Mouse (Mus musculus) hematopoietic stem cell, adult 5-6 weeks (primary cell): ENCODE measurements around the gene Fer1l5. TPM values are rescaled to one million over a fixed set of nuclear protein-coding genes. Genes with fewer than 3 reads are reported as not detected.

Experiments used
- ATAC-seq, 2 experiments: fragments of 125-278 bp in 1 of 2; replicated peaks in 1 of 2; 2 replicates each; pipeline ENCODE4 v1.8.0; 2016 to 2017; ENCODE audit warnings: inconsistent platforms in 2 of 2, mild to moderate bottlenecking in 2 of 2, moderate number of reproducible peaks in 2 of 2, low read depth in 1 of 2, moderate TSS enrichment in 1 of 2; ENCODE audit not compliant: low FRiP score in 2 of 2, poor library complexity in 2 of 2, severe bottlenecking in 2 of 2, insufficient read depth in 1 of 2, low TSS enrichment in 1 of 2
- total RNA-seq: library from RNA; stranded (forward); fragments of 172-1452, 232-1000 nt; gene quantifications from 2 replicates; pipeline ENCODE4 v1.2.3, GENCODE M21; 2017

The Fer1l5 gene
- total RNA-seq, 1 experiment from 2014 or later, result not detected

DNA sequence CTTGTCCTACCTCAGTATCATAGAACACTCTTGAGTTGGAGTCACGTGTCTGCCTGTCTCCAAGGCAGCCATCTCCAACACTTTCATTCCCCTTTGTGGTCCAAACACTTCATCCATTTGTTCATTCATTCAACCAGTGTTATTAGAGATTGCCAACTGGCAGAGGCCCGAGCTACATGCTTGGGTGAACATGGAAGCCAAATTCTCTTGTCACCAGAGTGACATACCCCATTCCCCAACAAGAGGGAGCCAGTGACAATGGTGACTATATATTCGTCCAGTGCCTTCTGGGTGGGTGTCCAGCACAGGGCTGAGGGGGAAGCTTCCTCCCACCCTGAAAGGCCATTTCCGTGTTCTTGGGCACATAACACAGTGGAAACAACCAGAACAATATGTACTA is 7.5 kb downstream of the Fer1l5 start:
- no peak for ATAC-seq

DNA sequence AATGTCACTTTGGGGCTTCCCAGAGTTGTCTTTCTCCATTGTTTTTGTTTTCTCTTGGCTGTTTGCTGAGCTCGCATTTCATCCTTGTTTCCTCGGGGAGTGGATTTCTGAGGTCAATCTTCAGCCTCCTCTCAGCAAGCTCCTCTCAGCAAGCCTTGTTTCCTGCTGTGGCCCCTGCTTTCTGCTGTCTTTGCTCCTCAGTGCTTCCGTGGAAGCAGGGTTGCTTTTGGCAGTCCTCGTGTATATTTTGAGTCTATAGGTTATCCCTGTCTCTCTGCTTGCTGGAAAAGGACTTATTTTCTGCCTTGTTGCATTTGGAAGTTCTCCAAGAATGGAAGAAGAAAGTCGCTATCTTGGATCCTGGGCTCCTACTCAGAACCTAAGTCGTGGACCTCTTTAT is 24.9 kb downstream of the Fer1l5 start:
- ATAC-seq, result no peak

DNA sequence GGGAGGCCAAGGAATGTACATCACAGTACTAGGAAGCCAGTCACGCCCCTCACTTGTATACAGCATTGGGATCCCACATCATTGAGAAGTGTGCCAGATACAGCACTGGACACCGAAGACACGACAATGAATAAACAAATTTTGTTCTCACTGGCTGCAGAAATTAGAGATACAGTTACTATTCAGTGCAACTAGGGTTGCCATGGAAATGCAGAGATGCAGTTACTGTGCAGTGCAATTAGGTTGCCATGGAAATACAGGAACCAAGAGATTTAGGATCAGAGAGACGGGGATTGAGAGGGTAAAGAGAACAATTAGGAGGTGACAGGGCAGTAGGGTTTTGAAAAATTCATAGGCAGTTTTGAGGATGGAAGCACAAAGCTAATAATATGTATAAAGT is 29.4 kb downstream of the Fer1l5 start:
- ATAC-seq, result no peak

DNA sequence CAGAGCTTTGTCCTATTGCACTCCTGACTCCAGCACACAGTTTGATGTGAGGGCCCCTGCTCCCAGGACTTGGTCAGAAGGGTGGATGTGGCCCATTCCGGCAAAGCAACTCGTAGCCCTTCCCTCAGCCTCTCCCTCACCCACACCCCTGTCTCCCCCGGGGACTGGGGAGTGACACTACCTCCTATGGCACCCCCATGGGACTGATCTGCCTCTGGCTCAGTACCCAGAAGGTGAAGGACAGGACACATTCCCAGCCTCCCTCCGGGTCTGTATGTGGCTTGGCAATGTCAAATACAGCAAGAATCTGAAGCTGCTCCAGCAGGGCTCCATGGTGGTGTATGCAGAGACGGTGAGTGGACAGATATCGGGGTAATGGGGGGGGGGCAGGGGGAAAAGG is 32.4 kb downstream of the Fer1l5 start:
- ATAC-seq, result no peak

DNA sequence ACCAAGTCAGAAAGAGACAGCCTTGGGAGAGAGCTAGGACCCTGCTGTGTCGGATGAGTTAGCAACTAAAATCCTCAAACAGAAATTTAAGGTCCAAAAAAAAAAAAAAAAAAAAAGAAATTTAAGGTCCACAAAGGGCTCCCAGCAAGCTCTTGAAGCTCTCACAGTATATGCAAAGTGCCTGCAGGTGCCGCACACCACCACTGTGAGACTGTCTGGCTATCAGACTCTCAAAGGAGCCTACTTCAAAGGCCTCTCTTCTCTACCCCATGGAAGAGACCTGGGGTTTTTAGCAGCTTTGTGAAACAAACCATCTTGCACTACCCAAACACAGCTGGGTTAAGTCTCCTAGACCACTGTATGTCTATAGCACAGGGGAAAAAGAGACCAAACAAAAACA is 57.4 kb downstream of the Fer1l5 start:
- ATAC-seq, result no peak

DNA sequence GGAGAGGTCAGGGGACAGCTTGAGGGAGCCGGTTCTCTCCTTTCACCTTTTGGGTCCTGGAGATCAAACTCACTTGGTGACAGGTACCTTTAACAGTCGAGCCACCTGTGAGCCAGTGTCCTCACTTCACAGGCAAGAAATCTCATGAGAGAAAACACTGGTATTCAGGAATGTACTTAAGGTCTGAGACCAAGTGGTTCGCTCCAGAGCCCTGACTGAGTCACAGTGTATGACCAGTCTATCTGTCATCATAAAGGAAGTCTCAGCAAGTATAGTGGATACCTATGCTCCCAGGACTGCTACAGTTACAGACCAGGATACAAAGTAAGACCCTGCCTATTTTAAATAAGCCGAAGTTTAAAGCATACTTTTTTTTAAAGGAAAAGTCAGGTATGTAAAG is 60.9 kb downstream of the Fer1l5 start:
- ATAC-seq, result no peak

DNA sequence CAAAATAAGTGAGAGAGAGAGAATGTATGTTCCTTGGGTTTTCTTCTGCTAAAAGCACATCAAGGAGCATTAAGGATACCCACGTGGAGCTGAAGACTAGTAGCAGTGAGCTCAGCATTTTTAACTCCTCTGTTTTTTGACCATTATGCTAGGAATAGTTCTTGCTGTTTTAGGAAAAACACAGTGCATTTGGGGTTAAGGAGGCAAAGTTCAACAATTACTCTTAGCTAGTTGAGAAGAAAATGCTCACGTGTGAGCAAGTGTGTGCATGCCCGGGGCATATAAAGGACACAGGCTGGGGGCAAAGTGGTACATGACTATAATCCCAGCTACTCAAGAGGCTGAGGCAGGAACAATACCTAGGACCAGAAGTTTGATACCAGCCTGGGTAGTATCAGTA is 61.5 kb downstream of the Fer1l5 start:
- no peak for ATAC-seq

DNA sequence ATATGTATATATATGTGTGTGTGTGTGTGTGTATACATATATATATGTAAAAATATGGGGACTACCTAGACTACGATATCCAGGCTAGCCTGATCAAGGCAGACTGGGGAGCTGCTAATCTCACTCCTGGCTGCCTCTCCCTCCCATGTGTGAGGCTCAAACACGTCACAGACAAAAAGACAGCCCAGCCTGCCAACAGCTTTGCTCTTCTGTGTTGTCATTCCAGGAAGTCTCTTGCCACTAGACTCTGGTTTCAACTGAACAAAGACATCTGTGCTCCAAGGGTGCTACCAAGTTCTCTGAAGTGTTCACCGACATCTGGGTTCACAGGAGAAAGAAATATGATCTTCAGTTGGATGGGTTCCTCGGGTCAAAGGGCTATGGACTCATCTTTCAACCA is 63.0 kb downstream of the Fer1l5 start:
- ATAC-seq, result no peak

DNA sequence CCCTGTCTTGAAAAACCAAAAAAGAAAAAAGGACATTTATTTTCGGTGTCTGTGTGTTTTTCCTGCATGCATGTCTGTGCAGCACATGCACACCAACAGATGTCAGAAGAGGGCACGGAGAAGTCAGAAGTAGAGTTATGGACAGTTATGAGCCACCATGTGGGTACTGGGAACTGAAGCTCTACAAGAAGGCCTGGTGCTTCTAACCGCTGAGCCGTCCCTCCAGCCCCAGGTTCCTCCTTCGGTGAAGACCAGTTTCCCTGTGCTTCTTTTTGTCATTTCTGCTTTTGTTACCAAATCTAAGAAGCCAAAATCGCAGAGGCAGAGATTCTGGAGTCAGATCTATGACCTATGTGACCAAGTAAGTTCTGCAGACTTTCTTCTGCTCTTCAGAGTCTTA is 64.4 kb downstream of the Fer1l5 start:
- ATAC-seq, result no peak

DNA sequence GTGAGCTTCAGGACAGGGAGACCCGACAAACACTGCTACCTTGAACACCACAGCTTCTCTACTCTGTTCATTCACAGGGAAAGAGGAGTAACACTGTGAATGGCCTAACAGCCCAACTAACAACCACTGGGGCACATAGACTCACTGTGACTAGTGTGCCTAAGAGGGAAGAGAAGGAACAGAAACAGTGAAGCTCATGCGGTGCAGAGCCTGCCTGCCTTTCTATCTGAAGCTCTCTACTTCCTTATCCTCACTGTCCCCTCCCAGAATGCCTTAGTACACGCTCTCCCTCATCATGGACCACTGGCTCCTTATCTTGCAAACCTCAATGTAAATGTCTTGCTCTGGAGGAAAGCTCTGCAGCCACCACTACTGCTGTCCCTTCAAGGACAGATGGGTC is 65.1 kb downstream of the Fer1l5 start:
- ATAC-seq, result no peak

DNA sequence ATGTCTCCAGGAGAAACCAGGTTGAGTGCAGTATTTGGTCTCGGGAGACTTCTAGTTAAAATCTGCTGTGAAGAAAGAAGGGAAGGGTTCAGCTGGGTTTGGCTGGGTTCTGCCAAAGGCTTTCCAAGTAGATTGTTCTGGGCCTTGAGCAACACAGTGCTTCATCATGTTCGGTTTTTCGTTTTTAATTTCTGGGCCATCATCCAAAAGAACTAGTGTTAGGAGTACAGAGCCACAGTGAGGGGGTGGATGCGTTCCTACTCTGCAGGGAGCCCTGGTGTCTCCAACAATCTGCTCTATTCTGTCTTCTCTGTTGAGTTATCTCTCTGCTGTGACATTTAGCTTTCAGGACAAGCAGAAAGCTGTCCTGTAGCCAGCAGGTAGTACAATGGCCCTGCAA is 69.0 kb downstream of the Fer1l5 start:
- no peak for ATAC-seq

DNA sequence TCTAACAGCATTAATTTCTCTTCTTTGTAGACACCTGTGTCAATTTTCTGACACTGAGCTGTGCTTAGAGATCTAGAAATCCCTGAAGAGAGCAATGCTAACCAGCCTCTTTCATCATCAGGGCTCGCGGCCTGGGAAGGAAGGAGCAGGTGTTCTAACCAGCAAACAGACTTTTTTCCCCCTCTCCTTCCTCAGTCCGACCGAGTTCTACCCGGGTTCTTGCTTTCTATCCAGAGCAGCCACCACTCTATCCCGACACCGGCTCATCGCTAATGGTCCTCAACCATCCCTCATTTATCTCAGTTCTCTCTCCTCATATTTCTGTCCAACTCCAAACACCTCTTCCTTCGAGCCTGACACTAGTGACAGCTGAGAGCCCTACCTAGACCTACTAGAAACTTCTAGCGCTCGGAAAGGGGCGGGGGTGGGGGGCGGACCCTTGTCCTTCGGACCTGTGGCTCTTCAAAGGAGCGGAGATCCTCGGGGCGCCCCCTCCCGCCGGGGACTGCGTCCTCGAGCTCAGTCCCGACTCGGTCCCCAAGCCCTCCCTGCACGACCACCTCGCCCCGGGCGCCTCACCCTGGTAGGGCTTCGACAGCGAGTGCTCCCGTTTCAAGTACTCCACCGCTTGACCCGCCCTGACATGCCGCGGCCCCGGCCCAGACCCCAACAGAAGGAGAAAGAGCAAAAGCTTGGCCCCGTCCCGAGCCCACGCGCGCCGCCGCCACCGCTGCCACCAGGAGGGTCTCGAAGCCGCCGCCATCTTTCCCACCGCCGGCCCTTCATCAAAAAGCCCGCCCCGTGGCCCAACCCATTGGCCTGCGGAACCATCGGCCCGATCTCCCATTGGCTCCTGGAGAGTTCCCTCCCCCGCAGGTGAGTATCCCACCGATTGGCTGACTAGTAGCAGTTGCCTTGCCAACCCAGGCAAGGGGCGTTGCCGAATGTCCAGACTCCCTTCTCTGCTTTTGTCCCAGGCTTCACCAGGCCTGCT is 72.7 kb downstream of the Fer1l5 start, which contains the start of gene Lman2l:
TSS of gene Lman2l (minus strand) at position 801 of the 994 bp plus-strand sequence.
- peak; percentile 100 for ATAC-seq

DNA sequence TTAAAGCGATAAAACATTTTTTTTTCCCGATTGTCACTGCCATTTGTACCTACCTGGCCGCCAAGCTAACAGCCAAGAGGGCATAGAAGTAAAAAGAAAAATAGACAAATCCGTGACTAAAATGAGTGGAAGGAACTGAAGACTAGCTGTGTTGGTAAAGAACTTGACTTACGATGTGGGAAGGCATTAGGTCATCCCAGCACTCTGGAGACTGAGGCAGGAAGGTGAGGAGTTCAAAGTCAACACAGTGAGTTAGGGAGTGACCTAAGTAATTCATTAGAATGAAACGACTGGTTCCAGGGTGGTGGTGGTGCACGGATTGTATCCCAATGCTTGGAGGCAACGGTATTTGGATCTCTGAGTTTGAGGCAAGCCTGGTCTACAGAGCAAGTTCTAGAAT is 73.4 kb downstream of the Fer1l5 start:
- no peak for ATAC-seq

DNA sequence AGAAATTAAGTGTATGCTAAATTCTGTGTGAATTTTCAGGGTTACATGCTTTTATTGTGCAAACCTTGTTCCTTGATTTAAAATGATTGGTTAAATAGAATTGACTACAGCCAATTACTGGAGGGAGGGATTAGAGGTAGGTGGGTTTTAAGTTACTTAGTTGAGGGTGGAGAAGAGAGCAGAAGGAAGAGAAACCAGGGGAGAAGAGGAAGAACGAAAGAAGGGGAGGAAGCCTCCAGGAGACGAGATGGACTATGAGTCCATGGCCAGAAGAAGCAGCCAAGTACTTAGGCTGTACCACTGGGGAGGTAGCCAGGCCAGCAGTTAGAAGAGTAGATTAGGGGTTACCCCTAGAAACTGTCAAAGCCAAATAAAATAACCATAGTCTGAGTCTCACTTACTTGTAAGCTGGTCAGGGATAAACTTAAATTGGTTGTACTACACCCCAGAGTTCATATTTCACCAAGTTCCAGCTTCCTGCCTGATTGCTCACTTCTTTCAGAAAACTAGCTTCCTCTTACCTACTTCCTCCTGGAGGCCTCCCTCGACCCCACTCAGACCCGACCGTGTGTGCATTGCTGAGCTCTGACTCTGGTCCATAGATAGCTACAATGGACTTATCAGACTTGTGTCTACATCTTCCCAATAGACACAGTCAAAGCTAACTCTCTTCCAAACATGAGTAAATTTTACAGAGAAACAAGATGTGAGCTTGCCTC is 74.2 kb downstream of the Fer1l5 start:
- peak; percentile 33 to 40; a peak in 1 of 4 replicates for ATAC-seq

DNA sequence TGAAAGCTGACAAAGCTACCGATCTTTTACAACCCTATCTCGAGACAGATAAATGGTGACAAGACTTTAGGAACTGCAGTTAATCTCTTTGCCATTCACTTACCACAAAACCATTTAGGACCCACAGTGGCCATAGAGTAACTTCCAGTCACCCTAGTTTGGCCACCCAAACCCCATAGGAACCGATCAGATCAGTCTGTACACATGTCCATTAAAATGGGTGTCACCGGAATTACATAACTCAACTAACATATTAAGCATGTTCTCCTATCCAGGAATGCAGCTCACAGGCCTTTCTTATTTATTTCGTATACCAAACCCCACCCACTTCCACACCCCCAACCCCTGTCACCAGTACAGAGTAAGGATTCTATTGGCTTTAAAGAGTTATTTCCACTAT is 74.8 kb downstream of the Fer1l5 start:
- ATAC-seq, result no peak

DNA sequence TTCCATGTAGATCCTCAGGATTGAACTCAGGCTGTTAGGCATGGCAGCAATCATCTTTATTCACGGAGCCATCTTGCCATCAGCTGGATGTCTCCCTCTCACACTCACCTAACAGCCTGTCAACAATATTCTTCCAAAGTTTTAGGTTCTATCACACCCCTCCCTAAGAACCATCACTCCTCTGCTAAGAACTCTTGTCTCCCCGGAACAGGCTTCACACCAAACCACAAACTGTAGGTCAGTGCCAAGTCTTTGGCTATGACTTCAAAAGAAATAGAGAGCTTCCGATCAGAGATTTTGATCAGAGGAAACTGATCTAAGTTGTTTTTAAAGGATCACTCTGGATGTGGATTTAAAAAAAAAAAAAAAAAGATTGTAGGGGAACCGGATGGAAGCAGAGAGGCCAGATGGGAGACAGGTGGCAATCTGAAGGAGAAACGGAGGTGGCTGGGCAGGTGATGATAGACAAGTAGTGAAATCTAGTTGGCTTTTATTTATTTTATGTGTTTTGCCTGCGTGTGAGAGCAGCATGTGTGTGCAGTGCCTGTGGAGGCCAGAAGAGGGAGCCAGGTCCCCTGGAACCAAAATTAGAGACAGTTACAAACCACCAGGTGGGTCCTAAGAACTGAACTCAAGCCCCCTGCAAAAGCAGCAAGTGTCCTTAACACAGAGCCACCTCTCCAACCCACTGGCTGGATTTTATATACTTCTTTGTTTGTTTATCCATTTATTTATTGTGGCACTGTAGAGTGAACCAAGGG is 82.1 kb downstream of the Fer1l5 start:
- no peak for ATAC-seq

DNA sequence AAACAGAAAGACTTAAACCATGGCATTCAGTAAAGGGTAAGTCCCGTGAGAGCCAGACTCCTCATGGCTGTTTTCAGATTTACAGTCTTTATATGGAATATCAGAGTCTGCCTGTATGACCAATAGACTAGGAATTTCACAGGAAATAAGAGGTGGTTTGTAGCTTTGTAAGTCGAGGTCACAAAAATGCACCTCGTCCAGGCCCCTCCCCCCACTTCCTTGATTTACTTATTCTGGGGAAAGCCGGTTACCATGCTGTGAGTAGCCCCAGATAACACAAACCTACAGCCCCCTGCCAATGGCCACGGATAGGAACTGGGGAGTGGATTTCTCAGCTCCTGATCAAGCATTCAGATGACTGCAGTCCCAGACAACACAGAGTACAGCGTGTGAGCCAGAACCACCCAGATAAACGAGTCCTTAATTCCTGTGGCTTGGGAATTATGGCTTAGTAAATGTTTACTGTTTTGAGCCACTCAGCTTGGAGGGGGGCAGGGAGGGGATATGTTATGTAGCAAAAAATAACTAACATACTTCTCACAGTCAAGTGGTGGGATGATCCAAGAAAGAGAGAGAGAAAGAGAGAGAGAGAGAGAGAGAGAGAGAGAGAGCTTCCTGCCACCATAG is 85.4 kb downstream of the Fer1l5 start:
- no peak for ATAC-seq
